In the genomic region with DNA sequence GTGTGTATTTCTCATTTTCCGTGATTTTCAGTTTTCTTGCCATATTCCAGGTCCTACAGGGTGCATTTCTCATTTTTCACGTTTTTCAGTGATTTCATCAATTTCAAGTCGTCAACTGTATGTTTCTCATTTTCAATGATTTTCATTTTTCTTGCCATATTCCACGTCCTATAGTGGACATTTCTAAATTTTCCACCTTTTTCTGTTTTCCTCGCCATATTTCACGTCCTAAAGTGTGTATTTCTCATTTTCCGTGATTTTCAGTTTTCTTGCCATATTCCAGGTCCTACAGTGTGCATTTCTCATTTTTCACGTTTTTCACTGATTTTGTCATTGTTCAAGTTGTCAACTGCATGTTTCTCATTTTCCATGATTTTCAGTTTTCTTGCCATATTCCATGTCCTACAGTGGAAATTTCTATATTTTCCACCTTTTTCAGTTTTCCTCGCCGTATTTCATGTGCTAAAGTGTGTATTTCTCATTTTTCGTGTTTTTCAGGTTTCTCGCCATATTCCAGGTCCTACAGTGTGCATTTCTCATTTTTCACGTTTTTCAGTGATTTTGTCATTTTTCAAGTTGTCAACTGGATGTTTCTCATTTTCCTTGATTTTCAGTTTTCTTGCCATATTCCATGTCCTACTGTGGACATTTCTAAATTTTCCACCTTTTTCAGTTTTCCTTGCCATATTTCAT, we compare ENCODE assay signal across 11 mouse cellular contexts. TPM values are rescaled to one million over a fixed set of nuclear protein-coding genes. Genes with fewer than 3 reads are reported as not detected.
DNase-seq lines count a peak whose midpoint lies in the region; ATAC-seq and TF ChIP-seq lines count a peak whose summit lies in the region.
"Not testable (repeated sequence)": the region's sequence is repeated elsewhere in the genome, so short reads cannot be mapped to it uniquely, and the experiment has no call there.
"Had no signal": no experiment of that assay in that cellular context is flagged by ENCODE, and none has a peak within 500 bp of the region (broad histone marks: within the 10 kb centered on the region; RNA-seq: fewer than 3 reads in every experiment).

No protein-coding gene starts in this region.

- TF ChIP-seq CTCF in left cerebral cortex, adult 2 months (IDR thresholded peaks at IDR 0.05), result not testable (repeated sequence)

- 72% methylated on average over 9 of the region's 13 CpGs for WGBS in intestine, embryonic 14.5 days

- not testable (repeated sequence) for H3K36me3 ChIP-seq in intestine, embryonic 14.5 days (ENCODE audit: control insufficient read depth, insufficient read depth, low read length)

- not testable (repeated sequence) for H3K9me3 ChIP-seq in intestine, embryonic 14.5 days (ENCODE audit: control insufficient read depth, low read length)

- not testable (repeated sequence) for H3K9ac ChIP-seq in intestine, embryonic 14.5 days (ENCODE audit: low read length)

- DNase-seq in NIH3T3 (ENCODE audit: low read depth), result peak; percentile 27
- DNase-seq in cerebellum, adult 9-10 months, result peak; percentile 77
- DNase-seq in gastrocnemius, adult 18-20 months (ENCODE audit: low spot score), result peak; percentile 82
- DNase-seq in intestine, embryonic 14.5 days (ENCODE audit: low spot score), result peak; percentile 9
- DNase-seq in left cerebral cortex, adult 2 months (ENCODE audit: extremely low spot score in 1 of 2, low spot score in 2 of 2), result peak; percentile 63 to 80
- peak; percentile 73 to 82 for DNase-seq in lung, postnatal 4 days
- DNase-seq in right cerebral cortex, postnatal 36 days (ENCODE audit: low spot score in 2 of 2), result peak; percentile 45 to 51
- peak; percentile 71 for DNase-seq in urinary bladder, postnatal 25 days (ENCODE audit: low spot score)

- not testable (repeated sequence) for ATAC-seq in intestine, embryonic 14.5 days (replicated peaks; ENCODE audit: low FRiP score, low TSS enrichment, low read depth)

- intact Hi-C loops in left cerebral cortex, adult 2 months (cut with DNase I), result not testable (repeated sequence)

- not testable (repeated sequence) for H3K4me2 ChIP-seq in intestine, embryonic 14.5 days (ENCODE audit: low read length)

- H3K27ac ChIP-seq in intestine, embryonic 14.5 days (ENCODE audit: low read depth); left cerebral cortex, adult 2 months: not testable (repeated sequence)

- not testable (repeated sequence) for H3K4me3 ChIP-seq in intestine, embryonic 14.5 days (ENCODE audit: low read depth, low read length); left cerebral cortex, adult 2 months

- not testable (repeated sequence) for H3K27me3 ChIP-seq in intestine, embryonic 14.5 days (replicated peaks; ENCODE audit: control insufficient read depth, insufficient read depth, low read length)

- not testable (repeated sequence) for H3K4me1 ChIP-seq in intestine, embryonic 14.5 days (replicated peaks; ENCODE audit: control insufficient read depth, insufficient read depth, low read length)

RNA-seq across cellular contexts. Expression of a gene that starts 0.9 kb away (rescaled TPM):
- total RNA-seq in gastrocnemius, adult 18-20 months (2021), result not detected
- 0.32 and 0.81 TPM in 2 replicates for polyA plus RNA-seq in intestine, embryonic 14.5 days (2014; fragmentation: Nextera tagmentation; extraction: Ambion mirVana)
- total RNA-seq in left cerebral cortex, adult 2 months (2021), result 1 to 10 TPM in 1 of 2 experiments, not detected in 1; 1.8 TPM
- polyA plus RNA-seq: gonadal fat pad, adult 2 months; kidney, embryonic 14.5 days; macrophage had no signal

RNA-seq across cellular contexts. Expression of a gene that starts 2.8 kb away (rescaled TPM):
- not detected for total RNA-seq in gastrocnemius, adult 18-20 months (2021)
- polyA plus RNA-seq in intestine, embryonic 14.5 days (2014; fragmentation: Nextera tagmentation; extraction: Ambion mirVana), result not detected in 2 replicates
- not detected for total RNA-seq in left cerebral cortex, adult 2 months (2021)
- polyA plus RNA-seq: gonadal fat pad, adult 2 months; kidney, embryonic 14.5 days; macrophage had no signal

RNA-seq across cellular contexts. Expression of a gene that starts 5.3 kb away (rescaled TPM):
- total RNA-seq in gastrocnemius, adult 18-20 months (2021), result under 1 TPM in 1 of 2 experiments, not detected in 1; 0.39 TPM
- polyA plus RNA-seq in intestine, embryonic 14.5 days (2014; fragmentation: Nextera tagmentation; extraction: Ambion mirVana), result not detected in 2 replicates
- not detected for total RNA-seq in left cerebral cortex, adult 2 months (2021)
- polyA plus RNA-seq: gonadal fat pad, adult 2 months; kidney, embryonic 14.5 days; macrophage had no signal

RNA-seq across cellular contexts. Expression of a gene that starts 7.0 kb away (rescaled TPM):
- total RNA-seq in gastrocnemius, adult 18-20 months (2021), result not detected
- polyA plus RNA-seq in intestine, embryonic 14.5 days (2014; fragmentation: Nextera tagmentation; extraction: Ambion mirVana), result not detected in 2 replicates
- not detected for total RNA-seq in left cerebral cortex, adult 2 months (2021)
- polyA plus RNA-seq: gonadal fat pad, adult 2 months; kidney, embryonic 14.5 days; macrophage had no signal

RNA-seq across cellular contexts. Expression of a gene that starts 9.5 kb away (rescaled TPM):
- under 1 TPM in 1 of 2 experiments, not detected in 1; 0.48 TPM for total RNA-seq in gastrocnemius, adult 18-20 months (2021)
- not detected in 2 replicates for polyA plus RNA-seq in intestine, embryonic 14.5 days (2014; fragmentation: Nextera tagmentation; extraction: Ambion mirVana)
- under 1 TPM in 1 of 2 experiments, not detected in 1; 0.93 TPM for total RNA-seq in left cerebral cortex, adult 2 months (2021)
- polyA plus RNA-seq: gonadal fat pad, adult 2 months; kidney, embryonic 14.5 days; macrophage had no signal

Comparison
In these comparisons a context has a peak if more than half of its experiments do, and no peak if none do; other contexts are left out.
1. DNase-seq: peak in every context shown above with its lines; median percentile 82 in gastrocnemius, adult 18-20 months; 78 in lung, postnatal 4 days; 77 in cerebellum, adult 9-10 months; 72 in left cerebral cortex, adult 2 months; 71 in urinary bladder, postnatal 25 days; 48 in right cerebral cortex, postnatal 36 days; 27 in NIH3T3; 9 in intestine, embryonic 14.5 days.